Mouse (Mus musculus) ES-Bruce4 (cell line): ENCODE data around the gene Psmc3ip.

ENCODE experiments used
- CTCF ChIP-seq: IDR thresholded peaks from one replicate; pipeline ENCODE4 v1.8.1; 2011; ENCODE audit warnings: low read depth, low read length
- POLR2A ChIP-seq: IDR thresholded peaks from one replicate; pipeline ENCODE4 v1.8.1; 2011; ENCODE audit warnings: low read length; ENCODE audit not compliant: insufficient read depth

DNA sequence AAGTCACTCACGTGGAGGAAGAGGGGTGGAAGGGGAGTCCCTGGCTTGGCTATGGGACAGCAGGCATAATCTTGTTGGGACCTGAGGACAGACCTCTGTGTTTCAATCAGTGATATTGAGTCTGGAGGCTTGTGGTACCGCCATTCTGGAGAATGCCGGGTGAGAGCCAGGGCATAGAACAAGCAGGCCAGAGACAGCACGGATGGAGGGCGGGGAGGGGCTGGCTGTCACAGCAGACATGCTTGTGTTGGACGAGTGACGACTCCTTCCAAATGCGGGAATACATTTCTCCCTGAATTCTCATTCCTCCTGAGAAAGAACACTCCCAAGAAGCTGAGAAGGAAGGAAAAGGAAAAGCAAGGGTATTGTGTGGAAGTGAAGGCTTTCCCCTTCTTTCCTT is 43.6 kb downstream of the Psmc3ip start:
- TF ChIP-seq POLR2A = no peak
- no peak for TF ChIP-seq CTCF
